Mouse (Mus musculus): ENCODE data around the gene Tifa. TPM values are rescaled to one million over a fixed set of nuclear protein-coding genes. Genes with fewer than 3 reads are reported as not detected.
"Not testable (repeated sequence)": the region's sequence is repeated elsewhere in the genome, so short reads cannot be mapped to it uniquely, and the experiment has no call there.

The Tifa gene
- polyA plus RNA-seq, 1 experiment from 2014 or later = 5.2 TPM

DNA sequence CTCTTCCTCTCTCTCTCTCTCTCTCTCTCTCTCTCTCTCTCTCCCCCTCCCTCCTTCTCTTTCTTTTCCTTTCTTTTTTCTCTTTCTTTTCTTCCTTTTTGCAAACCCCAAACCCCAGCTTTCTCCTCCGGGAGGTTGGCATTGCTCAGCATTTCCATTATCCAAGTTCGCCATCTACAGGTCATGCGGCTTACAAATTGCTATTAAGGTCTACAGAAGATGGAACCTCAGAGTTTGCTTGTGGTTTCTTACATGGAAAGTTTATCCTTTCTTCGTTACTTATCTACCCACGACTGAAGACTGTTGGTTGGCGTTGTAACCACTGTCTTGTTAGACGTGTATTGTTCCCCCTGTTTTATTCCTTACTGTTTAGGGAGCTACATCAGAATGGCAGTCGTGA, 30.4 kb upstream of the Tifa start:
- H3K9me3 ChIP-seq (replicated peaks) = no peaks in the 10 kb centered on the region
- no peak overlapping the region for H3K4me2 ChIP-seq
- H3K27ac ChIP-seq = no peak overlapping the region
- no peaks in the 10 kb centered on the region for H3K4me1 ChIP-seq
- no peaks in the 10 kb centered on the region for H3K36me3 ChIP-seq
- no peak overlapping the region for H3K9ac ChIP-seq
- H3K27me3 ChIP-seq = peaks cover 70% of the 10 kb centered on the region
- WGBS = 19% methylated on average over 8 of the region's 8 CpGs
- ATAC-seq (replicated peaks; ENCODE audit: low FRiP score) = no peak
- H3K4me3 ChIP-seq (replicated peaks) = no peak overlapping the region

DNA sequence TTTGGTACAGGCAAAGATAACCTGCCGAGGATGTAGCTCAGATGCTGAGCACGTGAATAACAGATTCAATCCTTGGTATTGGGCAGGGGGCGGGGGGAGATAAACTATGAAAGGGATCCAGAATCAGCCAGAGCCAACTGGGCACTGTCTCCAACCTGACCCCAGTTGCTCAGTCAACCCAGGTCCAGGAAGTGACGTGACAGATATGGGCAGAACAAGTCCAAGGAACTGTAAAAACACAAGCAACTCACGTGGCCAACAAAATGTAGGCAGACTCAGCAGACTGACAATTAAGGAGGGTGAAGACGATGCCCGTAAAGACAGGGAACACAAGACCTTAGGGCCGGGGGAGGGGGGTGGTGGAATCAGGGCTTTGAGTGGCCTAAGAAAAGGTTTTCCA, 27.2 kb upstream of the Tifa start:
- Histone ChIP-seq H3K4me3 (replicated peaks) (no peak overlapping the region), H3K4me1 (no peaks in the 10 kb centered on the region), H3K27ac (no peak overlapping the region), H3K4me2 (no peak overlapping the region), H3K27me3 (peaks cover 40% of the 10 kb centered on the region), H3K9me3 (replicated peaks) (no peaks in the 10 kb centered on the region), H3K36me3 (no peaks in the 10 kb centered on the region), H3K9ac (no peak overlapping the region)
- 51% methylated on average over 8 of the region's 8 CpGs for WGBS
- no peak for ATAC-seq (replicated peaks; ENCODE audit: low FRiP score)

DNA sequence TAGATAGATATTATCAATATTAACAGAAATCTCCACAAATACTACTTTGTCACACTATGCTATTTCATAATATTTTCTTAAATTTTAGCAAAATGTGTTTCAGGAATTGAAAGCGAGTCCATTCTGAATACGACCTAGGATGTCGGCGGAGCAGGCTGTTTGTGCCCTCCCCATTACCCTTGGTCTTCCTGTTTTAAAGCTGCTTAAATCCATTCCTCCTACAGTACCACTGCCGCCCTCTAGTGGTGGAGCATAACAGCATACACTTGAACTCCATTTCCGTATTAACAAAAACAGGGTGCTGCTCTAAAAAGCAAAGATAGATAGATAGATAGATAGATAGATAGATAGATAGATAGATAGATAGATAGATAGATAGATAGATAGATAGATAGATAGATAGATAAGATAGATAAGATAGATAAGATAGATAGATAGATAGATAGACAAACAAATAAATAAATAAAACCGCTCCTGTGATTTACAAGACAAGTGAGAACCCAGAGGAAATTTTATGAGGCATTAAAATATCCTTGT, 26.5 kb upstream of the Tifa start:
- H3K9ac ChIP-seq = no peak overlapping the region
- no peaks in the 10 kb centered on the region for H3K9me3 ChIP-seq (replicated peaks)
- H3K36me3 ChIP-seq = no peaks in the 10 kb centered on the region
- no peaks in the 10 kb centered on the region for H3K4me1 ChIP-seq
- no peak overlapping the region for H3K4me3 ChIP-seq (replicated peaks)
- no peak for ATAC-seq (replicated peaks; ENCODE audit: low FRiP score)
- H3K27ac ChIP-seq = no peak overlapping the region
- peaks cover 34% of the 10 kb centered on the region for H3K27me3 ChIP-seq
- WGBS = 22% methylated on average over 7 of the region's 7 CpGs
- no peak overlapping the region for H3K4me2 ChIP-seq

DNA sequence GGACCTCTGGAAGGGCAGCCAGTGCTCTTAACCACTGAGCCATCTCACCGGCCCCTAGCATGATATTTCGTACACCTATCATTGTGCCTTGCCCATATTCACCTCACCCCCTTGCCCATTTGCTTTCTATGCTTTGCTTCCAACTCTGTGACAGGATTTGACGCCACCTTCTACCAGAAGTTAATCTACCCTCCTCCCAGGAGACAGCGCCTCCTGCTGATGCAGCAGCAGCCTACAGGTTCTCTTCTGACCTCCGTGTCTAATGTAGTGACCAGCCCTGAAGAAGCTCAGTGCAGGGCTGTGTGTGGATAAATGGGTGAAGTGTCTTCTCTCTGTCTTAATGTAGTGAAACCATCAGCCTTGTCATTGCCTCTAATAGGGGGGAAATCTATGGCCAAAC, 25.1 kb upstream of the Tifa start:
- Histone ChIP-seq H3K9ac (no peak overlapping the region), H3K36me3 (no peaks in the 10 kb centered on the region), H3K4me1 (no peaks in the 10 kb centered on the region), H3K27ac (no peak overlapping the region), H3K4me2 (no peak overlapping the region), H3K4me3 (replicated peaks) (no peak overlapping the region), H3K27me3 (peaks cover 22% of the 10 kb centered on the region), H3K9me3 (replicated peaks) (no peaks in the 10 kb centered on the region)
- no peak for ATAC-seq (replicated peaks; ENCODE audit: low FRiP score)
- 55% methylated on average over 5 of the region's 5 CpGs for WGBS

DNA sequence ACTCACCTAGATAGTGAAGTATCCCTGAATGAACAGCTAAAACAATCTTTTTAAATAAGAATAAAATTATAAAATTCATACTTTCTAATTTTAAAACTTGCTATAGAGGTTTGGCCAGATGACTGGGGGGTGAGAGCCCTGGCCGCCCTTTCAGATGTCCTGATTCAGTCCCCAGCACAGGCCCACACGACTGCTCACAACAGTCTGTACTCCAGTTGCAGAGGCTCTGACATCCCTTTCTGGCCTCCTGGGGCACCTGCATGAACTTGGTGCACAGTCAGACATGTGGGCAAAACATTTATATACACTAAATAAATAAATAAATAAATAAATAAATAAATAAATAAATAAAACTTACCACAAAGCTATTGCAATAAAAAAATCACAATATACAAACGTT, 23.6 kb upstream of the Tifa start:
- H3K27ac ChIP-seq = no peak overlapping the region
- no peaks in the 10 kb centered on the region for H3K4me1 ChIP-seq
- no peak overlapping the region for H3K4me3 ChIP-seq (replicated peaks)
- H3K4me2 ChIP-seq = no peak overlapping the region
- 70% methylated on average over 3 of the region's 3 CpGs for WGBS
- no peaks in the 10 kb centered on the region for H3K9me3 ChIP-seq (replicated peaks)
- no peak for ATAC-seq (replicated peaks; ENCODE audit: low FRiP score)
- H3K27me3 ChIP-seq = peaks cover 11% of the 10 kb centered on the region
- H3K9ac ChIP-seq = no peak overlapping the region
- no peaks in the 10 kb centered on the region for H3K36me3 ChIP-seq

DNA sequence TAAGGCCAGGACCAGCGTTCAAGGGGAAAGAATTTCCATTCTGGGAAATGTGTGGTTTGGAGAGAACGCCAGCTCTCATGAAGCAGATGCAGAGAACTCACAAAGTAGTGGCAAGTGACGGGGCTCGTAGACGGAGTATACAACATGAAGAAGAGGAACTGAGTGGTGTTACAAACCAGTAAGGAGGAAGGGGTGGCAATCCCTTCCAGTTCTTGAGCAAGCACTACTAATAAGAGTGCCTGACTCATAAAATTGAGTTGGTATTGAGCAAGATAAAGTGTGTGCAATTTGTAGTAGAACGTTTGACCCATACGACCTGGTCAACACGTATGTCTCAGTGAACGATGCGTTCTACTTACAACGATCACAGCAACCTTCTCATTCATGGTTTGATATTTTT, 20.5 kb upstream of the Tifa start:
- Histone ChIP-seq H3K27ac (no peak overlapping the region), H3K9me3 (replicated peaks) (no peaks in the 10 kb centered on the region), H3K27me3 (no peaks in the 10 kb centered on the region), H3K36me3 (no peaks in the 10 kb centered on the region), H3K4me3 (replicated peaks) (no peak overlapping the region), H3K4me2 (no peak overlapping the region), H3K4me1 (no peaks in the 10 kb centered on the region), H3K9ac (no peak overlapping the region)
- 91% methylated on average over 11 of the region's 11 CpGs for WGBS
- ATAC-seq (replicated peaks; ENCODE audit: low FRiP score) = no peak

DNA sequence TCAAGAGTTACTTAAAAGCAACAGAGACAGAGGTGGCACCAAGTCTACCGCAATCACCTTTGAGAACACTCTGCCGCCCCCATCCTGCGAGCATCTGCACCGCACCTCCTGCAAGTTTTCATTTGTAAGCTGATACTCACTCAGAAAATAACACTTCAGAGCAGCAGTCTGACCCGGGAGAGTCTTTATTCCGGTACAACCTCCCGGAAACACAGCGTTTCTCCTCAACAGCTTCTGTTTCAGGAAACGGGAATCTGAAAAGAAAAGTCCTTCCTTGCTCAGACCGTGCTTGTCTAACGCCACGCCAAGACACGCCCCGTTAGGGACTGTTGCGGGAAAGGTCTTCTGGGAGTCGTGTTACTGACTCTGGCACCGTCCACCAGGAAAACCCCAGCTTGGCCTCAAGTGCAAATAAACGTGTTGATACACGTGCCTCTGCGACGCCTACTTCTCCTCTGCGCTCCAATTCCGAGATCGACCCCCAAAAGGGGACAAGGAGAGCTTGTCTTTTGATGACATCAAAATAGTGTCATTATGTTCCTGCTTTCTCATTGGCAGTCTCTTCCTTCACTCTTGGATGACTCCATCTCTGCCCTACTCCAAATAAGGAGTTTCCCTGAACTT, 9.5 kb upstream of the Tifa start, which contains the start of gene Alpk1:
TSS of gene Alpk1 (minus strand) at position 507 of the 624 bp plus-strand sequence.
- Histone ChIP-seq H3K9me3 (replicated peaks) (no peaks in the 10 kb centered on the region), H3K4me2 (peak within 1 kb of the TSS; percentile 77), H3K4me1 (0 out of 2 replicates have a peak, but pooled peaks cover 2% of the 10 kb centered on the region), H3K36me3 (no peaks in the 10 kb centered on the region), H3K9ac (peak within 1 kb of the TSS; percentile 35; the same call in 1 of the 2 replicates), H3K4me3 (replicated peaks) (peak within 1 kb of the TSS; percentile 51), H3K27ac (peak within 1 kb of the TSS; percentile 76), H3K27me3 (no peaks in the 10 kb centered on the region)
- peak; percentile 92 for ATAC-seq (replicated peaks; ENCODE audit: low FRiP score)
- WGBS = under 1% methylated on average over 24 of the region's 24 CpGs

DNA sequence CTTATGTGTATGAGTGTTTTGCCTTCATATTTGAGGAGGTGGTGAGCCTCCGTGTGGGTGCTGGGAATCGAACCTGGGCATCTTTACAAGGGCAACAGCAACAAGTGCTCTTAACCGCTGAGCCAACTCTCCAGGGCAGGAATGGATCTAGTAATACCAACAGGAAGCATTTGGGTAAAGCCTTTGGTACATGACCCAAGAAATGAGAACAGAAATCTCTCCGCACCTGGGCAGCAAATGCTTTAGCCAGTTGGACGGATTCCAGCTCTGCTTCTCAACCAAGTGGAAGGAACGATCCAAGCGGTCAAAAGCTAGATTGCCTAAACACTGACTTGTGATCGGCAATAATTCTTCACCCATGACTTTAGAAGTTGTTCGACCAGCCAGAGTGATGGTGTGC, 8.7 kb upstream of the Tifa start:
- H3K4me3 ChIP-seq (replicated peaks) = no peak overlapping the region
- no peak overlapping the region for H3K4me2 ChIP-seq
- no peaks in the 10 kb centered on the region for H3K27me3 ChIP-seq
- ATAC-seq (replicated peaks; ENCODE audit: low FRiP score) = no peak
- no peaks in the 10 kb centered on the region for H3K9me3 ChIP-seq (replicated peaks)
- H3K36me3 ChIP-seq = no peaks in the 10 kb centered on the region
- 0 out of 2 replicates have a peak, but pooled peaks cover 2% of the 10 kb centered on the region for H3K4me1 ChIP-seq
- no peak overlapping the region for H3K9ac ChIP-seq
- no peak overlapping the region for H3K27ac ChIP-seq
- WGBS = 85% methylated on average over 9 of the region's 9 CpGs

DNA sequence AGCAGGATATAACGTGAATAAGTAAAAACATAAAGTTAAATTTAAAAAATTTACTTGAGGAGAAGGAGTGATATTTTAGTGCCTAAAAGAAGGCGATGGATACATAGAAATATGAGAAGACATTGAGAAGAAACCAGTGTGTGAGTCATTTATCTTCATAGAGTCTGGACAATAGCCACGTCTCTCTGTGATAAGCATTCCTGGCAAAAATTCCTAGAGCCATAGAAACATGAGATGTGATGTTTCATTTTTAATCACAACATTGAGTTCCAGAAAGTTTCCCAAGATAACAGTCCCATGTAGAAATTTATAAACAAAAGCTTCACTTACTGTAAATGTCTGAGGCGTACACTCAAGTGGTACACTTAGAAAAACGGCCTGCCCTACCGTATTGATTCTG, 6.7 kb upstream of the Tifa start:
- Histone ChIP-seq H3K4me2 (no peak overlapping the region), H3K27me3 (peaks cover 7% of the 10 kb centered on the region; the same call in 1 of the 2 replicates), H3K4me3 (replicated peaks) (no peak overlapping the region), H3K9ac (no peak overlapping the region), H3K36me3 (no peaks in the 10 kb centered on the region), H3K4me1 (0 out of 2 replicates have a peak, but pooled peaks cover 2% of the 10 kb centered on the region), H3K27ac (no peak overlapping the region), H3K9me3 (replicated peaks) (no peaks in the 10 kb centered on the region)
- WGBS = 84% methylated on average over 6 of the region's 6 CpGs
- no peak for ATAC-seq (replicated peaks; ENCODE audit: low FRiP score)

DNA sequence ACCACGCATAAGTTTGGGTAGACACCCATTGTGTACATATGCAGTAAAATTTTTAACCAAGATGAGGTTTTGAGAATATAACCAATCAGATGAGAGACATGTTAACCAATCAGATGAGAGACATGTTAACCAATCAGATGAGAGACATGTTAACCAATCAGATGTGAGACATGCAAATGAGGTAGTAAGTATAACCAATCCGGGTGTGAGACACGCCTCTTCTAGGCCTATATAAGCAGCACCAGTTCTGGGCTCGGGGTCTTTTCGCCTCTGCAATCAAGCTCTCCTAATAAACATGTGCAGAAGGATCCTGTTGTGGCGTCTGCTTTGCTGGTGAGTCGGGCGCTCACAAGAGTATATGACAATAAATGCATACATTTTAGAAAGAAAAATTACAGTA, 5.9 kb upstream of the Tifa start:
- WGBS = 95% methylated on average over 8 of the region's 8 CpGs
- H3K27me3 ChIP-seq = peaks cover 14% of the 10 kb centered on the region

DNA sequence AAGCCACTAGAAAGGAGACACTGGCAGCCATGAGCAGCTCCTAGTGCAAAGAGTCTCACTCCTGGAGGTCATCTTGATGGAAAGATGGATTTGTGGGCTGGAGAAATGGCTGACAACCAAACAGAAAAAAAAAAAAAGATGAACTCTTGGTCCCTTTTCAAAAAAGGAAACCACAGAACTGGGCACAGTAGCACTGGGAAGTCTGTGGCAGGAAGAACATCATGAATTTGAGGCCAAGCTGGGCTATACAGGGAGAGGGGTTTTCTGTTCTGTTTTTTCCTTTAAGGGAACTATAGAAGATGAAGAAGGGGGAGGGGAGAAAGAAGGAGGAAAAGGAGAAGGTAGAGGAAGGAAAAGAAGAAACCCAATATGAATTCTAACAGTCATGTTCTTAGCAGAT, 2.6 kb upstream of the Tifa start:
- no peak overlapping the region for H3K27ac ChIP-seq
- no peaks in the 10 kb centered on the region for H3K36me3 ChIP-seq
- peaks cover 29% of the 10 kb centered on the region for H3K27me3 ChIP-seq
- no peaks in the 10 kb centered on the region for H3K9me3 ChIP-seq (replicated peaks)
- no peak overlapping the region for H3K4me3 ChIP-seq (replicated peaks)
- peaks cover 21% of the 10 kb centered on the region for H3K4me1 ChIP-seq
- ATAC-seq (replicated peaks; ENCODE audit: low FRiP score) = no peak
- no peak overlapping the region for H3K9ac ChIP-seq
- no peak overlapping the region for H3K4me2 ChIP-seq

More for the DNA sequence above, 5.9 kb upstream of the Tifa start:
- H3K4me3 ChIP-seq (replicated peaks); ATAC-seq (replicated peaks; ENCODE audit: low FRiP score); H3K9ac ChIP-seq; H3K4me1 ChIP-seq; H3K27ac ChIP-seq; H3K4me2 ChIP-seq; H3K9me3 ChIP-seq (replicated peaks); H3K36me3 ChIP-seq: not testable (repeated sequence)

DNA sequence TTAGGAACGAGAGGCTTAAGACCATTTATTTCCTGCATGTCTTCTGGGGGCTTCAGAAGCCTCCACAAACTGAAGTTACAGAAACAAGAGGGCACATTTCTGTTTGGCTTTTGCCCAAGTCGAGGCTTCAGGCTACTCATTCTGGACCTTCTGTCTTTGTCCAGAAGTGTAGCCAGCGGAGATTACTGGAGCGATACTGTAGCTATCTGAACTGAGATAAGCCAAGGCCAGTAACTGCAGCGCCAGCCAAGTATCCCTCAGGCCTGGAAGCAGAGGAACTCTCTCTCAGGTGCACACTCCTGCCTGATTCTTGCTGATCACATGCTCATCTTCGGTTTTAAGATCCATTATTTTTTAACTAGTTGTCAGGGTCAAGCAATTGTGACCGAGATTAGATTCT, 1.6 kb upstream of the Tifa start:
- no peaks in the 10 kb centered on the region for H3K36me3 ChIP-seq
- peaks cover 29% of the 10 kb centered on the region for H3K27me3 ChIP-seq
- no peak overlapping the region for H3K4me2 ChIP-seq
- H3K9me3 ChIP-seq (replicated peaks) = no peaks in the 10 kb centered on the region
- ATAC-seq (replicated peaks; ENCODE audit: low FRiP score) = no peak
- H3K4me3 ChIP-seq (replicated peaks) = no peak overlapping the region
- WGBS = 47% methylated on average over 7 of the region's 7 CpGs
- H3K9ac ChIP-seq = no peak overlapping the region
- H3K27ac ChIP-seq = no peak overlapping the region
- H3K4me1 ChIP-seq = peaks cover 21% of the 10 kb centered on the region

DNA sequence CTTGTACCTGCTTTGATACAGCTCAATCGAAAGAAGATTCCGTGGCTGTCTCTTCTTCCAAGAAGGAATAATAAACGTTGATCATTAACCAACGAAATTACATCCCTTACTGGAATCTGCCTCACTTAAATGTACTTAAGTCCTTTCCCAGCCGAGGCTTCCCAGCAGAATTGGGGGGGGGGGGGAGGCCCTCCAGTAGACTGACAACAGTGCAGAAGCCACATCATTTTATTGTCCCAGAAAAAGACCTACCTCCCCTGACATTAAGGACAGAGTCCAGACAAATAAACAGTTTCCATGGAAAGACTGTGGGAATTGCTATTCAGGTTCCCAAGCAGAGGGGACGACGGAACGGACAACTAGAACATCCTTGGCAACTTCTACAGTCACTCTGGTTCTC, 686 bp upstream of the Tifa start:
- no peaks in the 10 kb centered on the region for H3K9me3 ChIP-seq (replicated peaks)
- H3K9ac ChIP-seq = no peak overlapping the region
- peaks cover 29% of the 10 kb centered on the region for H3K27me3 ChIP-seq
- H3K27ac ChIP-seq = no peak overlapping the region
- no peaks in the 10 kb centered on the region for H3K36me3 ChIP-seq
- WGBS = 23% methylated on average over 8 of the region's 8 CpGs
- peak overlapping the region; percentile 97 for H3K4me2 ChIP-seq
- peak overlapping the region; percentile 65 for H3K4me3 ChIP-seq (replicated peaks)
- no peak for ATAC-seq (replicated peaks; ENCODE audit: low FRiP score)
- peaks cover 21% of the 10 kb centered on the region for H3K4me1 ChIP-seq

Data from kidney, embryonic 15.5 days (tissue).